Mouse (Mus musculus): ENCODE measurements around the gene Zfp605. TPM values are rescaled to one million over a fixed set of nuclear protein-coding genes. Genes with fewer than 3 reads are reported as not detected.
A peak's percentile ranks its signal among the peaks of the same experiment; 100 is the strongest.

Zfp605 gene
- polyA plus RNA-seq, 1 experiment from 2014 or later = 0.99 TPM

- no peak for DNase-seq
- H3K9ac ChIP-seq (replicated peaks) = peak overlapping the region; percentile 47
- no peaks in the 10 kb centered on the region for H3K27me3 ChIP-seq (ENCODE audit: insufficient read depth, low read length)
- TF ChIP-seq EP300 (IDR thresholded peaks at IDR 0.05; ENCODE audit: low read depth) = no peak
- no peak for TF ChIP-seq CTCF (IDR thresholded peaks at IDR 0.05; ENCODE audit: low read depth)
- H3K9me3 ChIP-seq (ENCODE audit: low read length) = no peaks in the 10 kb centered on the region
- H3K4me3 ChIP-seq (ENCODE audit: low read depth, low read length) = peak overlapping the region; percentile 44
- no peaks in the 10 kb centered on the region for H3K36me3 ChIP-seq (replicated peaks; ENCODE audit: insufficient read depth, low read length)
- H3K4me1 ChIP-seq (ENCODE audit: insufficient read depth) = 0 out of 2 replicates have a peak, but pooled peaks cover 3% of the 10 kb centered on the region
- H3K27ac ChIP-seq (ENCODE audit: low read depth) = peak overlapping the region; percentile 81
- H3K4me2 ChIP-seq (ENCODE audit: low read depth, low read length) = peak overlapping the region; percentile 66
- peak; percentile 54 for ATAC-seq
- WGBS (ENCODE audit: insufficient replicate concordance) = 4% methylated on average over 4 of the region's 4 CpGs
Observed at GRCm38 (mm10) chr5:110094847-110095213, 15.1 kb upstream of the Zfp605 start.

- no peak overlapping the region for H3K4me3 ChIP-seq (ENCODE audit: low read depth, low read length)
- peaks cover 21% of the 10 kb centered on the region for H3K4me1 ChIP-seq (ENCODE audit: insufficient read depth)
- no peak for DNase-seq
- WGBS (ENCODE audit: insufficient replicate concordance) = 75% methylated on average over 1 of the region's 1 CpGs
- ATAC-seq = no peak
- H3K36me3 ChIP-seq (replicated peaks; ENCODE audit: insufficient read depth, low read length) = peaks cover 11% of the 10 kb centered on the region
- TF ChIP-seq EP300 (IDR thresholded peaks at IDR 0.05; ENCODE audit: low read depth) (no peak), CTCF (IDR thresholded peaks at IDR 0.05; ENCODE audit: low read depth) (no peak)
- H3K27ac ChIP-seq (ENCODE audit: low read depth) = no peak overlapping the region
- no peaks in the 10 kb centered on the region; the same call in 1 of the 2 replicates for H3K27me3 ChIP-seq (ENCODE audit: insufficient read depth, low read length)
- H3K9me3 ChIP-seq (ENCODE audit: low read length) = no peaks in the 10 kb centered on the region
- no peak overlapping the region for H3K9ac ChIP-seq (replicated peaks)
- H3K4me2 ChIP-seq (ENCODE audit: low read depth, low read length) = no peak overlapping the region
Observed at GRCm38 (mm10) chr5:110098991-110099477, 10.9 kb upstream of the Zfp605 start.

GRCm38 (mm10) chr5:110099656-110100580, 10.0 kb upstream of the Zfp605 start, which contains the start of gene Plcxd1:
Plcxd1 (plus strand) TSS chr5:110099969.
- peak within 1 kb of the TSS; percentile 70 for H3K4me2 ChIP-seq (ENCODE audit: low read depth, low read length)
- no peaks in the 10 kb centered on the region for H3K9me3 ChIP-seq (ENCODE audit: low read length)
- no peaks in the 10 kb centered on the region; the same call in 1 of the 2 replicates for H3K27me3 ChIP-seq (ENCODE audit: insufficient read depth, low read length)
- WGBS (ENCODE audit: insufficient replicate concordance) = 21% methylated on average over 25 of the region's 25 CpGs
- peak within 1 kb of the TSS; percentile 34 for H3K4me3 ChIP-seq (ENCODE audit: low read depth, low read length)
- ATAC-seq = peak; percentile 26; the same call in 1 of the 2 replicates
- H3K9ac ChIP-seq (replicated peaks) = no peak within 1 kb of the TSS
- no peak within 1 kb of the TSS for H3K27ac ChIP-seq (ENCODE audit: low read depth)
- H3K36me3 ChIP-seq (replicated peaks; ENCODE audit: insufficient read depth, low read length) = peaks cover 20% of the 10 kb centered on the region
- peak; percentile 42 for DNase-seq
- peaks cover 21% of the 10 kb centered on the region for H3K4me1 ChIP-seq (ENCODE audit: insufficient read depth)
- no peak for TF ChIP-seq EP300 (IDR thresholded peaks at IDR 0.05; ENCODE audit: low read depth)
- TF ChIP-seq CTCF (IDR thresholded peaks at IDR 0.05; ENCODE audit: low read depth) = peak; percentile 13; the same call in 1 of the 2 replicates

- no peaks in the 10 kb centered on the region for H3K9me3 ChIP-seq (ENCODE audit: low read length)
- no peak for TF ChIP-seq EP300 (IDR thresholded peaks at IDR 0.05; ENCODE audit: low read depth)
- no peak for TF ChIP-seq CTCF (IDR thresholded peaks at IDR 0.05; ENCODE audit: low read depth)
- peaks cover 28% of the 10 kb centered on the region for H3K36me3 ChIP-seq (replicated peaks; ENCODE audit: insufficient read depth, low read length)
- no peaks in the 10 kb centered on the region; the same call in 1 of the 2 replicates for H3K27me3 ChIP-seq (ENCODE audit: insufficient read depth, low read length)
- H3K4me2 ChIP-seq (ENCODE audit: low read depth, low read length) = peak overlapping the region; percentile 70
- H3K4me3 ChIP-seq (ENCODE audit: low read depth, low read length) = peak overlapping the region; percentile 34
- DNase-seq = peak; percentile 36
- H3K27ac ChIP-seq (ENCODE audit: low read depth) = no peak overlapping the region
- 0 out of 2 replicates have a peak overlapping the region, but pooled peaks have one; percentile 4 for H3K9ac ChIP-seq (replicated peaks)
- 1% methylated on average over 29 of the region's 37 CpGs for whole genome bisulfite sequencing (ENCODE audit: insufficient replicate concordance)
- peak; percentile 12; the same call in 1 of the 2 replicates for ATAC-seq
- H3K4me1 ChIP-seq (ENCODE audit: insufficient read depth) = peaks cover 18% of the 10 kb centered on the region
Observed at GRCm38 (mm10) chr5:110100921-110101631, 8.8 kb upstream of the Zfp605 start.

- Histone ChIP-seq H3K4me1 (ENCODE audit: insufficient read depth) (peaks cover 24% of the 10 kb centered on the region), H3K27ac (ENCODE audit: low read depth) (no peak overlapping the region), H3K9me3 (ENCODE audit: low read length) (no peaks in the 10 kb centered on the region), H3K4me3 (ENCODE audit: low read depth, low read length) (peak overlapping the region; percentile 34), H3K27me3 (ENCODE audit: insufficient read depth, low read length) (no peaks in the 10 kb centered on the region; the same call in 1 of the 2 replicates), H3K4me2 (ENCODE audit: low read depth, low read length) (peak overlapping the region; percentile 70), H3K36me3 (replicated peaks; ENCODE audit: insufficient read depth, low read length) (peaks cover 32% of the 10 kb centered on the region), H3K9ac (replicated peaks) (no peak overlapping the region)
- DNase-seq = peak; percentile 57
- ATAC-seq = peak; percentile 16; the same call in 1 of the 2 replicates
- no peak for TF ChIP-seq CTCF (IDR thresholded peaks at IDR 0.05; ENCODE audit: low read depth)
- no peak for TF ChIP-seq EP300 (IDR thresholded peaks at IDR 0.05; ENCODE audit: low read depth)
- 12% methylated on average over 33 of the region's 34 CpGs for WGBS (ENCODE audit: insufficient replicate concordance)
Observed at GRCm38 (mm10) chr5:110101716-110102347, 8.1 kb upstream of the Zfp605 start.

Data from liver, postnatal 0 days (tissue).